Mouse (Mus musculus) thymus, adult 2 months (tissue): ENCODE data around the gene Gm20388. TPM values are rescaled to one million over a fixed set of nuclear protein-coding genes. Genes with fewer than 3 reads are reported as not detected.
"Not testable (repeated sequence)": the region's sequence is repeated elsewhere in the genome, so short reads cannot be mapped to it uniquely, and the experiment has no call there.

Experiments used
- DNase-seq: peaks from one replicate; pipeline ENCODE4 v3.0.0; 2021
- H3K27ac ChIP-seq: fragments of 200-500 bp; 2 replicates; pipeline ENCODE4 v1.5.1; 2012; ENCODE audit warnings: low read length, control low read depth; ENCODE audit not compliant: control insufficient read depth, insufficient read depth
- H3K27me3 ChIP-seq: fragments of 200-500 bp; 2 replicates; pipeline ENCODE4 v1.6.1; 2012; ENCODE audit warnings: mild to moderate bottlenecking, low read length, moderate library complexity, mixed read lengths; ENCODE audit not compliant: control insufficient read depth, insufficient read depth
- H3K36me3 ChIP-seq: fragments of 200-500 bp; 2 replicates; pipeline ENCODE4 v1.6.1; 2012; ENCODE audit warnings: mild to moderate bottlenecking, low read length, moderate library complexity; ENCODE audit not compliant: control insufficient read depth, insufficient read depth
- H3K4me1 ChIP-seq: fragments of 200-500 bp; replicated peaks from 2 replicates; pipeline ENCODE4 v1.6.1; 2012; ENCODE audit warnings: low read length; ENCODE audit not compliant: control insufficient read depth, insufficient read depth
- H3K4me3 ChIP-seq: fragments of 200-500 bp; 2 replicates; pipeline ENCODE4 v1.5.1; 2012; ENCODE audit warnings: mild to moderate bottlenecking, low read length, control low read depth, moderate library complexity; ENCODE audit not compliant: control insufficient read depth, insufficient read depth
- CTCF ChIP-seq: fragments of 200-500 bp; IDR thresholded peaks from 2 replicates; pipeline ENCODE4 v1.5.1; 2012; ENCODE audit warnings: mild to moderate bottlenecking, control low read depth, low read length, moderate library complexity, borderline replicate concordance; ENCODE audit not compliant: control insufficient read depth, poor library complexity, insufficient read depth; ENCODE audit errors: extremely low read depth
- POLR2A ChIP-seq: fragments of 200-500 bp; IDR thresholded peaks from 2 replicates; pipeline ENCODE4 v1.6.1; 2012; ENCODE audit warnings: mild to moderate bottlenecking, low read length, control low read depth, moderate library complexity; ENCODE audit not compliant: control insufficient read depth, poor library complexity, insufficient read depth; ENCODE audit errors: extremely low read depth
- WGBS: fragments of 180-500 bp; shearing (Covaris S2); methylation state at CpG from one replicate; pipeline ENCODE4 v1.1.7; 2018; 5-methylcytosine and 5-hydroxymethylcytosine counted together
- polyA plus RNA-seq: library from polyadenylated mRNA; depleted of rRNA; stranded (reverse); fragments of >200 nt; gene quantifications from 2 replicates; pipeline ENCODE4 v1.2.3, GENCODE M21; 2012

Gm20388 gene
- polyA plus RNA-seq, 1 experiment, result 103 TPM

DNA sequence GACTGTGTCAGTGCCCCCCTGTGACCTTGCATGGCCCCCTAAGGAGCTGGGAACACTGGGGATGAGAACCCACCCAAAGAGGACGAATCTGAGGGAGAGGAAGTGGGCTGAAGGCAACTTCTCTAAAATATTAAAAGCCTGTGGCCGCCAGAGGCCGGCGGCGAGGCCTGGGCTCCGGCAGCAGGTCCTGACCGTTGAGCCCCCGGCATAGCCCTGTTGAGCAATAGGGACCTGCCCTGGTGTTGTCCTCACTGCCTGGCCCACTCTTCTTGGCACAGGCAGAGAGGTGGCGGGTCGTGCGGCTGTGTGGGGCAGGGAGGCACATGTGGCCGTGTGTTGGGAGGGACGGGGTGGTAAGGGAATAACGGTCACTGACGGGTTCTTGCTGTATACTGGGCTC lies 882.1 kb downstream of the Gm20388 start:
- H3K4me1 ChIP-seq, result peaks cover 12% of the 10 kb centered on the region; the same call in 1 of the 2 replicates
- no peak for TF ChIP-seq CTCF
- TF ChIP-seq POLR2A, result no peak
- 40% methylated on average over 15 of the region's 15 CpGs for WGBS
- DNase-seq, result no peak
- no peaks in the 10 kb centered on the region for H3K27me3 ChIP-seq
- H3K36me3 ChIP-seq, result no peaks in the 10 kb centered on the region
- H3K4me3 ChIP-seq, result no peak overlapping the region
- no peak overlapping the region for H3K27ac ChIP-seq

GRCm38 (mm10) chr8:120795944-120796635 lies 885.4 kb downstream of the Gm20388 start:
- TF ChIP-seq POLR2A (no peak), CTCF (peak; percentile 95)
- Histone ChIP-seq H3K36me3 (no peaks in the 10 kb centered on the region), H3K4me3 (no peak overlapping the region), H3K27ac (no peak overlapping the region), H3K4me1 (peaks cover 22% of the 10 kb centered on the region), H3K27me3 (no peaks in the 10 kb centered on the region)
- DNase-seq, result peak; percentile 82
- WGBS, result 57% methylated on average over 9 of the region's 9 CpGs

DNA sequence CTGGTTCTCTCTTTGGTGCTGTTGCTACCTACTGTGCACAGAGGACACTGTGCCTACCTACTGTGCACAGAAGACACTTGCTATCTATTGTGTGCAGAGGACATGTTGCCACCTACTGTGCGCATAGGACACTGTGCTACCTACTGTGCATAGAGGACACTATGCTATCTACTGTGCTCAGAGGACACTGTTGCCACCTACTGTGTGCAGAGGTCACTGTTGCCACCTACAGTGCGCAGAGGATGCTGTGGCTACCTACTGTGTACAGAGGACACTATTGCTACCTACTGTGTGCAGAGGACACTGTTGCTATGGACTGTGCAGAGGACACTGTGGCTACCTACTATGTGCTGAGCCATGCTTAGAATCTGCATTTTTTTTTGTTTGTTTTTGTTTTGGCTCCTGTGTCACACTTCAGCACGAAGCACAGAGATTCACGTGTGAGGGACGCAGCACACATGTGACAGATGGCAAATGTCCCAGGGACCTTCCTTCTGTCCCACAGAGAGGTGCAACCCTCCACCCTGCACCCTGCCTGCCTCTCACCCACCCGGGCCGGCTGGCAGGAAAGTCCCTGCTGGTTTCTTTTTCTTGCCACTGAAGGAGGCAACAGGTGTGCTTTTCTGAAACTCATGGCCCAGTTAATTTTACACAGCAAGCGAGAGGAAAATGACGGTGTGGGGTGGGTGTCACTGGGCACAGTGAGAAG lies 886.5 kb downstream of the Gm20388 start:
- no peaks in the 10 kb centered on the region for H3K27me3 ChIP-seq
- no peak for TF ChIP-seq POLR2A
- TF ChIP-seq CTCF, result no peak
- no peaks in the 10 kb centered on the region for H3K36me3 ChIP-seq
- 44% methylated on average over 9 of the region's 9 CpGs for WGBS
- H3K4me3 ChIP-seq, result no peak overlapping the region
- no peak overlapping the region for H3K27ac ChIP-seq
- H3K4me1 ChIP-seq, result peaks cover 22% of the 10 kb centered on the region
- peak; percentile 16 for DNase-seq

- peak; percentile 72 for DNase-seq
- TF ChIP-seq POLR2A (no peak), CTCF (peak; percentile 94)
These were observed 889.7 kb downstream of the Gm20388 start for GRCm38 (mm10) chr8:120800308-120800865.

GRCm38 (mm10) chr8:120803661-120804375 lies 893.2 kb downstream of the Gm20388 start:
- H3K27ac ChIP-seq, H3K27me3 ChIP-seq, H3K36me3 ChIP-seq, H3K4me1 ChIP-seq, H3K4me3 ChIP-seq, DNase-seq: not testable (repeated sequence)
- WGBS, result 89% methylated on average over 6 of the region's 6 CpGs

More at GRCm38 (mm10) chr8:120800308-120800865, 889.7 kb downstream of the Gm20388 start:
- Histone ChIP-seq H3K27me3 (no peaks in the 10 kb centered on the region; the same call in 1 of the 2 replicates), H3K27ac (no peak overlapping the region), H3K36me3 (no peaks in the 10 kb centered on the region), H3K4me3 (no peak overlapping the region), H3K4me1 (peaks cover 15% of the 10 kb centered on the region)
- WGBS, result 17% methylated on average over 17 of the region's 17 CpGs

DNA sequence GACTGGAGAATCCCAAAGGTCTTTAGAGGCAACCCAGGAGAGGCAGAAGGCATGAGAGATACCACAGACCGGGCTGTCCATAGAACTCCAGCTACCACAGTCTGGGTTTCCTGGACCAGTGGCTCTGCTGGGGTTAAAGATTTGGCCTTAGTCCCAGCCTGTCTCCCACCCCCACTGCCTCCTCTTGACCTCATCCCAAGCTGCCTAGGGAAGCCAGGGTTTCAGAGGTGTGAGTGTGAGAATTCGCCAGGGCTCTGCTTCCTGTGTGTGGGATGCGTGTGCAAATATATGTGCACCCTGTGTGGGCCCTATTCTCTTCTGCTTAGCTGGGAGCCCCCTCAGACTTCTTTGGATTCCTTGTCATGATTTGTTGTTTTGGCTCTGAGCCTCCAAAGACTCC lies 894.1 kb downstream of the Gm20388 start:
- TF ChIP-seq POLR2A (no peak), CTCF (no peak)
- WGBS, result 96% methylated on average over 3 of the region's 3 CpGs

More for the DNA sequence above, 894.1 kb downstream of the Gm20388 start:
- no peak overlapping the region for H3K27ac ChIP-seq
- H3K4me1 ChIP-seq, result no peaks in the 10 kb centered on the region
- no peak overlapping the region for H3K4me3 ChIP-seq
- DNase-seq, result no peak
- H3K36me3 ChIP-seq, result no peaks in the 10 kb centered on the region
- no peaks in the 10 kb centered on the region; the same call in 1 of the 2 replicates for H3K27me3 ChIP-seq
